Mouse (Mus musculus) v-Abl transformed pro-B cells (cell line): ENCODE data around the gene Fn3k.

Source experiments
- in situ Hi-C, 2 experiments: fragments of 400-800 bp; cut with MboI; formaldehyde crosslinking; loops; one replicate each; pipeline ENCODE4 v1.15.1; 2025; ENCODE audit not compliant: unreplicated experiment in 2 of 2

The Fn3k gene

DNA sequence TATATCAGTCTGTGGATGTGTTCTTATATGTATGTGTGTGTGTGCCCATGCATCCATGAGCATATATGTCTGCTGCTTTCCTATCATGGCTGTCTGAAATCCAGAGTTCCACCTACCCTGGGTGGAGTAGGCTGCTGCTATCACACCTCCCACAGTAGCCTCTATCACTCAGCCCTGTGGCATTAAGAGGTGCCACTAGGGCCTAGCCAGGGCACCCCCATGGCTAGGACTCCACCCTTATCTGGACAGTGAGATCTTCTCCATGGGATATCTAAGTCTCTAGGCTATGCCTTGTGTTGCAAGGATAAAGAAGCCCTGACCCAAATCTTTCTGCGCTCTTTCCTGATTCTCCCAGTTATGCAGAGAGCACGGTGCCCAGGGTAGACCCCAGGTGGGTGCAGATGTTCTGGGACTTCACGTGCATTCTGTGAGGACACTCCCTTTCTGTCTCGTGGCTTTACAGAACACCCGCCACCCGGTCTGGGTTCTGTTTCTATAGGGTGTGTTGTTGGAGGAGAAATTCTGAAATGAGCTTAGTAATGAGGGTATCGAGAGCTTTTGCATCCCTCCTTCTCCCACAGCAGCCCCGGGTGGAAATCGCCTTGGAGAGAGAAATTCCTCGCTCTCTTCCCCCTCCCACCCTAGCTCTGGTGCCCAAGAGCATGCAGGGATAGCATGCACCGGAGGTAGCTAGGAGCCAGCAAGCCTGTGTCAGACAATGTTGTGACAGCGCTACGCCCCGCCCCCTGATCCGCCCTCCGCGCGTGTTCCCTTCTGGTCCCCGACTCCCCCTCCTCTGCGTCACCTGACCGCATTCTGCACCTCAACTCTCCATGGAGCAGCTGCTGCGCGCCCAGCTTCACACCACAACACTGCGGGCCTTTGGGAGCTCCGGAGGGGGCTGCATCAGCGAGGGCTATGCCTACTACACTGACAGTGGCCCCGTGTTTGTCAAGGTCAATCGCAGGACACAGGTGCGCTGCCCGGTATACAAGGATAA is at the start of gene Fn3k:
Gene Fn3k, plus strand, starts transcription at position 758 of the 1,000 bp plus-strand sequence.
- in situ Hi-C loops = no loop called here

DNA sequence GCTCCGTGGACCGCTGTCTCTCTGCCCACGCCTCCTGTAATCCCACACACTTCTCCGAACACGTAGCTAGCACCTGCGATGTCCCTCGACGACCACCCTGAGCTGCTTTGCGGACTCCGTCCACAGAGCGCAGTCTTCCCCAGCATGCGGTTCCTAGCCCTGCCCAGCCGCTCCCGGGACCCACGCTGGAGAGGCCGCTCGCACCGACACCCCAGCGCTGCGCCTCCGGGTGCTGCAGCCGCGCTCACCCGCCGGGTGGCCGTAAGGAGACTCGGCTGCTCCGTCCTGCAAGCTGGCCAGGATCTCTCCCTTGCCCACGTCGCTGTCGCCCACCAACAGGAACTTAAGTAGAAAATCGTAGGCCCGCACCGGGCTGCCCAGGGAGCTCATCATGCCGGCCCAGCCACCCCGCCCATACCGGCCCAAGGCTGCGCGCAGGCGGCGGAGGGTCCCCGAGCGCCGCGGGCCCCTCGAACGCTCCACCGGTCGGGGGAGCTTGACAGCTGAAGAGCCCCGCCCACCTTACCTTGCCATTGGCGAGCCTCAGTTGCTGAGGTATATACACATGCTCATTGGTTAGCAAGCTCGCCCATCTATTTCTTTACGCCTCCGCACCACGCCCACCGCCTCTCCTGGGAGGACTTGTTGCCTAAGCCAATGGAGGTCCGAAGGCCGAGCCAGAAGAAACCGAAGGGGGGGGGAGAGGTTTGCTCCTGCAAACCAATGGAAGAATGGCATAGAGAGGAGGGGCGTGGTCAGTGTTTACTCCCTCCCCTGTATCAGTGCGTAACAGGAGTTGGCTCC is 46.8 kb upstream of the Fn3k start, which contains the start of gene Rab40b:
Gene Rab40b, minus strand, starts transcription at position 502 of the 804 bp plus-strand sequence.
- in situ Hi-C loops = no loop called here

DNA sequence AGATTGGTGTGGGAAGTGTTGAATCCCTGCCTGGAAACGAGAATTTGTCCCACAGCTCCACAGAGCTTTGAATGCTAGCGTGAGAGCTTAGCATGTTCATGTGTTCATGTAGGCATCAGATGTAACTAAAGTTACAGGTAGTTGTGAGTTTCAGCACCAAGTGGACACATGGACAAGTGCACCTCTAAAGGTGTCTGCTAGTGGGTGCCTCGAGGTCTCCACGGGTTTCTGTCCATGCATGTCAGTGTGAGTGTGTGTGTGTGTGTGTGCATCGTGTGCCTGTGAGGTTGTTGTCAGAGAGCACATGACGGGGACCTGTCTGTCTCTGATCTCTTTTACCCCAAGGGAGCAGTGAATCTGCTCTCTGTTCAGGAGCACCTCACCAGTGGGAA is 46.2 kb upstream of the Fn3k start:
- in situ Hi-C loops = no loop called here

DNA sequence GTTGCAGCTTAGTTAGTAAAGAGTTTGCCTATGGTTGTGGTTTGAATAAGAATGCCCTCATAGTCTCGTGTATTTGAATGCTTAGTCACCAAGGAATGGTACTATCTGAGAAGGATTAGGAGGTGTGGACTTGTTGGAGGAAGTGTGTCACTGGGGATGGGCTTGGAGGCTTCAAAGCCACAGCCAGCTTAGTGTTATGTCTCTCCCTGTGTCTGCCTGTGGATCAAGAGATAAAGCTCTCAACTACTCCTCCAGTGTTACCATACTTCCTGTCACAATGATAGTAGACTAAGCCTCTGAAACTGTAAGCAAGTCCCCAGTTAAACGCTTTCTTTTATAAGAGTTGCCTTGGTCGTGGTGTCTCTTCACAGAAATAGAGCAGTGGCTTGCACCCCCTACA is 43.9 kb upstream of the Fn3k start:
- in situ Hi-C loops = no loop called here

DNA sequence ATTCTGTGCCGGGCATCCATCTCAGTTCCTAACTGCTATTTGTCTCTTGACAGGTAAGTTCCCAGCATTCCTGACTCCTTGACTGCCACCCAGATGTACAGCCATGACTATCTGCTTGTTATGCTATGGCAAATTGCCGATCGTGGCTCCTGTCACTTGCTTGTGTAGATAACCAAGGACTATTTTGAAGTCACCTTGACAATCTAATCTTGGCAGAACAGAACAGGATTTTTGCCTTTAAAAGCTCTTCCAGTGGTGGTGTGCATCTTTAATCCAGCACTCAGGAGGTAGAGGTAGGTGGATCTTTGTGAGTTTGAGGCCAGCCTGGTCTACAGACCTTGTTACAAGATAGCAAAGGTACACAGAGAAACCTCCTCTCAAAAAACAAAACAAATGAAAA is 42.3 kb upstream of the Fn3k start:
- in situ Hi-C loops = no loop called here

DNA sequence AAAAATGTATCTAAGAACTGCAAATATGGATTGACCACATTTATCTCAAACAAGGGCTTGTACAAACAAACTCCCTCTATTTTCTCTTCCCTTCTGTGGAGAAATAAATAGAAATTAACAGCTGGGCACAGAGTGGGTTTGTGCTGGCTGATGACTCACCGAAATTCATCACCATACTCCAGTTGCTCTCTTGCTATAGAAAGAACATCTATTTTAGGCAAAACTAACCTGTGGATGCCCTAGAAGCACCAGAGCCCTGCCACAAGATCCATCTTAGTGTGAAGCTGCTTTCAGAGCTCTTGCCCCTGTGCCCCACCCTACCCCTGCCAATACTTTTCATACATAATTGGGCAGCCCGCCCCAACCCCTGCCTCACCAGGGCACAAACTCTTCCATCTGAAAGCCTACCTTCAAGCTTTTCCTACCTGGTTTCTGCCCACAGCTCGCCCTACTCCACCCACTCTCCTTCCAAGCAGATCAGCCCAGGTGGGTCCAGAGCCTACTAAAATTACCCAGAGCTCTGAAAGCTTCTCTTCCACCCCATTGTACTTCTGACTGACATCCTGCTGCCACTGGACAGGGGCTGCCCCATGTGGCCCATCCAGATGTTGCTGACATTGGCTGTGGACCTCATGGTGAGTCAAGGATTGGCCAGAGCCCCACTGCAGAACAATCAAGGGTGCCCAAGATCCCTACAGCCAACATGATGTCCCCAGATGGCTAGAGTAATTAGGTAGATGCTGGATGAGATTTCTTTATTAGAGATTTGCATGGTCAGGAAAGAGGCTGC is 27.2 kb upstream of the Fn3k start:
- in situ Hi-C loops = no loop called here

DNA sequence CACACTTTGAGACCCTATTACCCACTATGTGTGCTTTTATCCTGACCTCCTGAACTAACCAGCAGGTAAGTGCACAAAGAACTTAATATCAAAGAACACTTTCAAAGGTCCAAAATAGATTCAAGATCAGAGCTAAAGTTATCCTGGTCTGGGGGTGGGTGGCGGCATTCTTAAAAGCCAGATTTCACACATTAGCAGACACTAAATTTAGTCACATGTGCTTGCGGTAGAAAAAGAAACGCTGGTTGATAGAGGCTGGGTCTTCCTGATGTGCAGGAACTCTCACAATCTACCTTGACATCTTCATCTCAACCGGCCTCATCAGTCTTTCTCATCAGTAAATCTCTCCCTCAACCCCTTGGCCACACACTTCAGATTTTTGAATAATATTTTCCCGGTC is 20.0 kb upstream of the Fn3k start:
- in situ Hi-C loops = no loop called here

DNA sequence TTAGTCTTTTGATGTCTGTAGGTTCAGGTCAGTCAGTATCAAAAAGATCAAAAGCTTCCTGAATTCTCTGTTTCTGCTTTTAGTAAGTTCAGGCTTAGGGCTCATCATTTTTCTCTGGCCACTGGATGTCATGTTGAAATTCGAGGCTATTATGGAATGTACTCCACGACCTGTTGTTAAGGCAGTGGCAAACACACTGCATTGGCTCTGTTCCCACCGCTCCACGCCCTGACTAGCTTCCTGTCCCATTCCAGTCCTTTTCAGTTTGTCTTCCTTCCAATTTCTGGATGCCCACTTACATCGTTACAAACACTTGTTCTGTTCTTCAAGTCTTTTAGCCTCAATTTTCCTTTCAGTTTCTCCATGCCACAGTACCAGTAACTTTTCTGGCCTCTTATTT is 19.4 kb upstream of the Fn3k start:
- in situ Hi-C loops = no loop called here

DNA sequence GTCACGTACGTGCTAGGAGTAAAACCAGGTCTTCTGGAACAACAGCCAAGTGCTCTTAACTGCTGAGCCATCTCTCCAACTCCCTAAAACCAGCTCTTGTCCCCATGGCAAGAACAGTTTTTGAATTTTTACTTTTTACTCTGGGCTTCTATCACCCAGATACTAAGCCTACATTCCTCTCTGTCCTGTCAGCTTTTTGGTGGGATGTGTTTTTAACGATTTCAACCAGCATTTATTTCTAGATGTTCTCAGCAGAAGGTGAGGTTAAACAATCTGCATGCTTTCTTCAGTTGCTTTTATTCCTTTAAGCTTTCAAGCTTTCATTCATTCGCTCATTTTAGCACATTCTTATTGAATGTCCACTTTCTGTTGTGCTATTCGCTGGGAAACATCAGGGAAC is 16.7 kb upstream of the Fn3k start:
- in situ Hi-C loops = no loop called here

DNA sequence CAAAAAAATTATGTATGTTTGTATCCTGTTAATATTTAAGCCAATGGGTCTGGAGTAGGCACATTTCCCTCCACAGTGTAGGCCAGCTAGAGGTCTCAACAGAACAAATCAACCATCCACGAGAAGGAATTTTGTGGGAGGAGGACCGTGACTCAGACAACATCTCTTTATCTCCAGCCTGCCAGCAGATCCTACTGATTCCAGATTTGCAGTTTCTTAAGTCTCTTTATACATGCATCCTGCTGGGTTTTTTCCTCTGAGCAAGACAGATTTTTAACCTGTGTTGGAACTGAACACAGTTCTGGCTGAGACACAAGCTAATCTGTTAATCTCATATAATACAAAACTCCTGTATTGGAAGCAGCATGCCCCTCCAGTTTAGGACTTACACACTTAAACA is 15.8 kb upstream of the Fn3k start:
- in situ Hi-C loops = no loop called here

DNA sequence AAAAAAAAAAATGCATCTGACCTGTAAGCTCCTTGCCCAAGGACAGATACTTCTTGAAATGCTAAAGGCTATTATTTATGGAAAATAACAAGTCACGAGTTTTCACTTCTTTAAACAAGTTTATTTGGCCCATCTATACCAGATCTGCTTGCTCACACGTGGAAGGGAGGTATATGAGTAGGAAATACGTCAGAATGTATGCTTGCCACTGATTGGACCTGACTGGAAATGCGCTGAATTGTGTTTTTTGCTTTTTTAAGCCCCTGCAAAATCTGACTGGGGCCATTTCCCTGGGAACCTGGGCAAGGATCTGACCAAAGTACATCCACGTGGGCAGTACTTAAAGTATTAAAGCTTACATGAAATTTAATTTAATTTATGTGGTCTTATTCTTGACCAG is 14.3 kb upstream of the Fn3k start:
- in situ Hi-C loops = no loop called here

DNA sequence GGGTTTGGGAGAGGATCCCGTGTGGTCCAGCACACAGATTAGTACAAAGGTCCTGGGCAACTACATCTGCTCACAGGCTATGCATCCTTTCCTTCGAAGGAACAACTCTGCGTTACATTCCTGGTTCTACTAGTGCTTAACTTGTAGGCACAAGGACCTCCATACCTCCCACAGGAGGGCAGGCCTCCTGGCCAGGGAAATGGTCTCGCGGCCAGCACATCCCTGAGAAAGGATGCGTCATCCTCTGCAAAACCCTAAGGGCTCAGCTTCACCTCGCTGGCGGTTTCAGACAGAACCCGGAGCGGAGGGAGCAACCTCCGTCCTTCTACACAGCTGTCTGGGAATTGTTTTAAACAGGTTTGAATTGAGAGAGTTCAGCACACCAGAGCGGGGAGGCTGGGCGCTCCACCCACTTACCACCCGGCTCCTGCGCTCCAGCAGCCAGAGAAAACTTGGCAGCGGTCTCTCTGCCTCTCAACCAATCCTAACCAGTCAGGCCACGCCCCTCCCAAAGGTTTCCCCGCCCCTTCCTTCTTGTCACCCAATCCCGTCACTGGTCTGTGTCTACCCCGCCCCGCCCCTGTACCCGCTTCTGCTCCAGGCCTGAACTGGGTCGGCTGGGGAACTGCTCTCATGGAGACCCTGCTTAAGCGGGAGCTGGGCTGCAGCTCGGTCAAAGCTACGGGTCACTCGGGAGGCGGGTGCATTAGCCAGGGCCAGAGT is 13.7 kb upstream of the Fn3k start, which contains the start of gene Fn3krp:
Gene Fn3krp, plus strand, starts transcription at position 572 of the 723 bp plus-strand sequence.
- in situ Hi-C loops = no loop called here

DNA sequence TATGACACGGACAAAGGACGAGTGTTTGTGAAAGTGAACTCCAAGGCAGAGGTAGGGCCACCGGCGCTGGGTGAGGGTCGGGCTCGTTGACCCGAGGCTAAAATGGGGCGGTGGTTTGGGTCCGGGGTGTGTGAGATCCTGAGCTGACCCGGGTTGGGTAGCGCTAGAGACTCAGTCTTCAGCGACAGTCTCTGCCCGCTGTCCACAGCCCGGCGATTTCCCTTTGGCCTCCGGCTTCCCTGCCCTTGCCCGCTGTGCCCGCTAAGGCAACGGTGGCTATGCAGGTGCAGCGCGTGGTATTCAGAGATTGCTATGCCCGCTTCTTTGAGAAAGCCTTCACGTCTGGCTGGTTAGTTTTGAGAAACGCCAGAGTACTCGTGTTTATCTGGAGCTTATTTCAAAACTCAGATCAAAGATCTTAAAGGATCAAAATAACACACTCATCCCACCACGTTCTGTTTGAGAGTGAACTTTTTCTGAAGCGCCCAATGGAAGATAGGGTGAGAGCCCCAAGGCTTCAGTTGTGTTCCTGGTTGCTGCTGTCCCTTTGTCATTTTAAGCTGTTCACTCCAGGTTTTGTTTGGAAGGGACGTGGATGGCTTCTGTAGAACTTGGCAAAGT is 13.1 kb upstream of the Fn3k start:
- in situ Hi-C loops = no loop called here

DNA sequence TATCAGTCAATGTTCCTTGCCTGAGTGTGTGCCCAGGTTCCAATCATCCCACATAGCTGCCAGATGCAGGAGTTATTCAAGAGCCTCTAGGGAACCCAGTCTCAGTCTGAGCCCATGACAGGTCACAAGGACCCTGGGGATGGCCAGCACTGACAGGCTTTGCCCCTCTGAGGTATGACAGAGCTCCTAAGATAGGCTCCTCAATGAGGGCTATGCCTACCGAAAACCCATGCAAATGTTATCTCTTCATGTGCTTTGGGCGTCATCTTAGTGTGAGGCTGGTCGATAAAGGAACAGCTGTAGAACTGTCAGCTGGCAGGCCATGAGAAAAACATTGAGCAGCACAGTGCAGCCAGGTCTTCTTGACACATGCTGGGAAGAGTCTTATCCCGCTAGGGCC is 1.3 kb upstream of the Fn3k start:
- in situ Hi-C loops = no loop called here

DNA sequence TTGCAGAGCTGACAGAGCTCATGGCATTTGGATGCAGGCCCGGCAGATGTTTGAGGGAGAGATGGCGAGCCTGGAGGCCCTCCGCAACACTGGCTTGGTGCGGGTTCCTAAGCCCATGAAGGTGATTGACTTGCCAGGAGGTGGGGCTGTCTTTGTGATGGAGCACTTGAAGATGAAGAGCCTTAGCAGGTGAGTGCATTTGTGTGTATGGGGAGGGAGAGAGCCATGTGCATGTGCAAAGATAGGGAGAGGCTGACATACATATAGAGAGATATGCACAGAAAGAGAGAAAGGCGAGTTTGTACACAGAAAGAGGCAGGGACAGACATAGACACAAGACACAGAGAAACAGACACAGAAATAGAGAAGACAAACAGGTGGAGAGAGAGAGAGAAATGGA is 2.5 kb downstream of the Fn3k start:
- in situ Hi-C loops = no loop called here

DNA sequence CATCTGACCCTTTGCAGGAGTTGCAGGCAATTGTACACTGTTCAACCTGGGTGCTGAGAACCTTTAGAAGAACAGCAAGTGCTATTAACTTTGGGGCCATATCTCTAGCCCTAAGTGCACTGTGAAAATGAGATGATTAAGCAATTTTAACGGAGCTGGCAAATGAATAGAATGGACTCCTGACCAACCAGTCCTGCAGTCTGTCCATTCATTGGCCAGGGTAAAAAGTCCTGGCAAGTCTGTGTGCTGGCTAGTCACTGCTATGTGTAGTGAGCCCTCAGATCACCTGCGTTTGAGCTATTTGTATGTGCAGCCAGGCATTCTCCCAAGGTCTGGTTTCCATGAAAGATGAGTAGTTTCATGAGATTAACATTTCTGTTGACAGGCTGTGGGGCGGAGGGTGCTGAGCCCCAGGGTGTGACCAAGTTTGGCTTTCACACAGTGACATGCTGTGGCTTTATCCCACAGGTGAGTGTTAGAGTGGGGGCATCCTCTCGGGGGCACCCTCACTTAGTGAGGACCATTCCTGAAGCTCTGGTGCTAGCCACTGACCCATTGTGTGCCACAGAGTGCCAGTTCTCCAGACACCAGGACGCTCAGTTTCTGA is 5.1 kb downstream of the Fn3k start:
- in situ Hi-C loops = no loop called here

DNA sequence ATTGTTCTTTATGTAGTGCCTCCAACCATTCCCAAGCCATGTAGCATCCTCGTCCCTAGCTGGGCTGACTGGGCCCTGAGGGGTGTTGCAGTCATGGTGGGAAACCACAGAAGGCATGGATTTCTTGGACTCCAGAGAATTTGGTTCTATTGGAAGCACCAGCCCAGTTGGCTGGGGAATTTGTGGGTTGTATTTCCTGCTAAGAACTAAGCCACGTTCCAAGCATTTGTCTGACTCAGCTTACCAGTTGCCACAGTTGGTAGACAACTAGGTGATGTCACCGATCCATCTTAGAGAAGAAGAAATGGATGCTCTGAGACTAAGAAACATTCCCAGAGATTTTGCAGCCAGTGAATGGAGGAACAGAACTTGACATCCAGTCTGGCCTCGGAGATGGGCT is 6.9 kb downstream of the Fn3k start:
- in situ Hi-C loops = no loop called here

DNA sequence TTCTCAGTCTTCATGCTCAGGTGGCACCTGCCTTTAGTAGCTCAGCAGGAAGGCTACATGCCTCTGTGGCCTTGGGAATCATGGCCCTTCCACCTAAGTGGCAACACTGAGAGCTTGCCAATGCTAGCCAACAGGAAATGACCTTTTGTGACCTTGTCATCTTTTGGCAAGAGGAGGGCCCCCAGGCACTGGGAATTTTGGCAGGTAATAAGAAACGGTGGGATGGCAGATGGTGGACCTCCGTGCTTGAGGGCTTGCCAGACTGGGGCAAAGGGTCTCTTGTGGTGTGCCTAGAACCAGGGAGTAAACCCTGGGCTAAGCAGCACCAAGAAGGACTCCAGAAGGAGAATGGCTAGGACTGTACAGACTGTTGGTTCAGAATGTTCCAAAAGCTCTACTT is 7.4 kb downstream of the Fn3k start:
- in situ Hi-C loops = no loop called here

DNA sequence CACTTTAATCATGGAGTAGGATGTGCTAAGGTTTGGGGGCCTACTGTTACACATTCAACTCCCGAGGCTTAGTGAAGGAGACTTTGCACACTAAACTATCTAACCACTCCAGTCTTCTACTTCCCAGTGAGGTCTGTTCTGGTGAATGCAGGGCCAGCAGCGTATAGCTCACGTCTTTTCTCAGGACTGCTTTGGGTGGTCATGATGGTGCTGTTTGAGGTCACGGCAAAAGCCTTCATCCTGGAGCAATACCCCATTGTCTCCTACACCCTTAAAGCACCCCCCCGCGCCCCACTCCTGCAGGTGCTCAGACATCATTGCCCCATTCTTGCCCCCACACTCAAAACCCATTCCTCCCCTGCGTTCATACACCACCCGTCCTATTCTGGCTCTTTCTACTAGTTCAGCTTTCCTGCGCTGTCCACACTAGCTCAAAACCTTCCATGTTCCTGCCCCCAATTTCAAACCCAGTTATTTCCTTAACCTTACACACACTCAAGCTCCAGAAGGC is 16.6 kb downstream of the Fn3k start:
- in situ Hi-C loops = no loop called here
